Mouse (Mus musculus) gastrocnemius, adult 18-20 months (tissue): ENCODE data around the gene Serp2. TPM values are rescaled to one million over a fixed set of nuclear protein-coding genes. Genes with fewer than 3 reads are reported as not detected.

Experiments
- DNase-seq: peaks from one replicate; pipeline ENCODE4 v3.0.0; 2021; ENCODE audit warnings: low spot score
- long read RNA-seq, 2 experiments: library from polyadenylated mRNA; stranded (forward); transcript quantifications; one replicate each; pipeline ENCODE4 v2.0.0; 2021
- total RNA-seq, 2 experiments: library from RNA; stranded (reverse); gene quantifications; 2 replicates each; pipeline ENCODE4 v1.2.3; 2021

Serp2 gene
- under 1 TPM in 1 of 2 experiments, not detected in 1; 0.45 TPM for total RNA-seq
- long read RNA-seq, experiment 1, result 0 reads
- long read RNA-seq, experiment 2, result 0 reads

- no peak for DNase-seq
Measured at GRCm38 (mm10) chr14:76556852-76557208, at the start of gene Serp2. Gene Serp2, minus strand, starts transcription at chr14:76556889.

- no peak for DNase-seq
Measured at GRCm38 (mm10) chr14:76605931-76606534, 49.3 kb upstream of the Serp2 start.

DNA sequence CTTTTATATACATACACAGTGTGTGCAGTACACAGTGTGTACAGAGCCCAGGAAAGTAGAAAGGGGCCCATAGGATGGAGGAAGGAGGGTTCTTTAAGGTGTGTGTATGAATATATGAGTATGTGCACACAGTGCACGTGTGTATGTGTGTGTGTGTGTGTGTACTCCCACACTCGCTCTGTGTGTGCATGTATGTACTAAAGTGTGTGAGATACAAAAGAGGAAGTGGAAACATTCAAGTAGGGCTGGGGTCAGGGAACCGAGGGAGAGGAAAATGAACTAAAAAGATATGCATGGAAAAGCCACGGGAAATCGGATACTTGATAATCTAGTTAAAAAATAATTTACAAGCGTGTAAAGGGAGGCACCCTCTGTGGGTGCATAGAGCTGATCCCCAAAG, 47.3 kb upstream of the Serp2 start:
- no peak for DNase-seq

DNA sequence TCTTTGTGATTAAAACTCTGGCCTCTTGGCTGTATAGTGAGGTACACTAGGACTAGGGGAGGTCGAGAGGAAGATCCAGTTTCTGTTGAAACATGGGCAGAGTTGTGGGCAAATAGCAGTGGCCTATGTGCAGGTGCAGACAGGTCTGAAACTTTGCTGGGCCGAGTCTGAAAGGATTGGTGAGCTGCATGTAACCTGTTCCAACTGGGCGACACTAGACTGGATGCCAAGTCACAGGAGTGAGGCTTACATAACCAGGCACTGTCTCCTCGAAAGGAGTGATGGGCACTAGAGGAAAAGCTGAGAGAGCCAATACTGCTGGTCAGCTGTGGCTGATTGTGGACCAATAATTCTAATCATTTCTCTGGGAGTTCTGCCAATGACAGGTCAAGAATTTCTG, 45.0 kb upstream of the Serp2 start:
- no peak for DNase-seq

GRCm38 (mm10) chr14:76600391-76600790, 43.7 kb upstream of the Serp2 start:
- no peak for DNase-seq

GRCm38 (mm10) chr14:76599706-76600105, 43.0 kb upstream of the Serp2 start:
- DNase-seq, result no peak

- DNase-seq, result no peak
Measured at GRCm38 (mm10) chr14:76598518-76599216, 42.0 kb upstream of the Serp2 start.

DNA sequence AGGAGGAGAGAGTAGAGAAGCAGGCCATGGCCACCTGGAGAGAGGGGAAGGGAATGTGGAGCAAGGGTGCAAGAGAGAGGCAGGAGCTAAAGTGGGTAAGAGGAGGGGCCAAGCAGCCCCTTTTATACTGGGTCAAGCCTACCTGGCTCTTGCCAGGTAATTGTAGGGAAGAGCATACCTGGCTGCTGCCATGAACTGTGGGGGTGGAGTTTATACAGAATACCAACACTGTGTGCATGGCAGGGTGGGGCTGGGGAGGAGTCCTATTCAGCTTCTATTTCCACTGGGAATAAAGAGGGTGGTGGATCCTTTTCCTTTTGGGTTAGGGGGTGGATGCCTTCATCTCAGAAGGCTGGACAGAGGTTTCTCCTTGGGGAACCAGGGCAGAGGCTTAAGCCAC, 41.1 kb upstream of the Serp2 start:
- DNase-seq, result no peak

GRCm38 (mm10) chr14:76595048-76595859, 38.6 kb upstream of the Serp2 start:
- no peak for DNase-seq

- DNase-seq, result no peak
Measured at GRCm38 (mm10) chr14:76594351-76594885, 37.7 kb upstream of the Serp2 start.

GRCm38 (mm10) chr14:76593630-76594193, 37.0 kb upstream of the Serp2 start:
- no peak for DNase-seq

DNA sequence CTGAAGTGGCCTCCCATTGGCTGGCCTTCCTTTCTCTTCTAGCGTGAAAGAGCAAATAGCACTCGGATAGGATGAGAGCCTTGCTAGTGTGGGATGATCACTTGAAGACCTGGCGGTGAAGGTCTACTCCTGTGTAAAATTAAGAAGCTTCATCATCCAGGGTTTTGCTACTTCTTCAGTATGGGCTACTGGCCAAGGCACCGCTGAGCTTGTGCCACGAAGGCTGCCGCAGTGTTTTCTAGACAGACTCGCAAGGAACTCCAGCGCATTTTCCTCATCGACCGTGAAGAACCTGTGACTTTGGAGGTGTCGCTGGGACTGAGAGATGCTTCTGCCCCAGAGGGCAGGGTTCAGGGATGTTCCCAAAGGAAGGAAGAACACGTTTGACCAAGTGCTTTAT, 36.0 kb upstream of the Serp2 start:
- DNase-seq, result no peak

DNA sequence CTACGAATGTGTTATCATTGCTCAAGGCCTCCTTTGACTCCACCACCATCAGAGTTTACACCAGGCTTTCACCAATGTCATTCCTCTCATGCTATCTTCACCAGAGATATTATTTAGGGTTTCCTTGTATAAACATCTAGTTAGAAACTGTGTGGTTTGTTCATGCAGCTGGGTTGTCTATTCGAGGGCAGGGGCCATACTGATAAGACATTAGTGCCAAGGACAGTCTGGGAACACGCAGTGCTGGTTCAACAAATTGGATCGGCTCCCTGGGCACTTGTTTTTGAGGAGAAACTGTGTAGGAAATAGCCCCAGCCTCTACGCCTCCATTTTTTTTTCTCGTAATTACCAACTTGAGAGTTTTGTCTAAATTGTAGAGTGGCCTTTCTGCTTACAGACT, 35.4 kb upstream of the Serp2 start:
- no peak for DNase-seq

GRCm38 (mm10) chr14:76590134-76590533, 33.4 kb upstream of the Serp2 start:
- no peak for DNase-seq

- DNase-seq, result no peak
Measured at GRCm38 (mm10) chr14:76589671-76590070, 33.0 kb upstream of the Serp2 start.

GRCm38 (mm10) chr14:76585831-76586405, 29.2 kb upstream of the Serp2 start:
- no peak for DNase-seq

DNA sequence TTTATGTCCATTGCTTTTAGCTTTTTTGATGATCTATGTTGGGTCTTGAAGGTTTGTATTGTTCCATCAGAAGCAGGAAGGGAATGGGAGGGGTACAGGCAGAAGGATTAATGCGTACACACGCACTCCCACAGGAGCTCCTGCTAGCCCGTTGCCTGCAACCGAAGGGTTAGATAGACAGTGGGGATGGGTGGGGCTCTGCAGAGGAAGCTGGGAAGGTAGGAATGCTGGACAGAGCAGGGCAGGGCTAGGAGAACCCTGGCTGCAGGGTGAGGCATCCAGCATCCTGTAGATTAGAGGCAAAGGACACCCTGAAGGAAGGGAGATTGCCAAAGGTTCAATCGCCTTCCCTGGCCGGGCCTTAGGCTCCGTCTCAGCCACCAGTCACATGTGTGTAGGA, 27.3 kb upstream of the Serp2 start:
- DNase-seq, result no peak

DNA sequence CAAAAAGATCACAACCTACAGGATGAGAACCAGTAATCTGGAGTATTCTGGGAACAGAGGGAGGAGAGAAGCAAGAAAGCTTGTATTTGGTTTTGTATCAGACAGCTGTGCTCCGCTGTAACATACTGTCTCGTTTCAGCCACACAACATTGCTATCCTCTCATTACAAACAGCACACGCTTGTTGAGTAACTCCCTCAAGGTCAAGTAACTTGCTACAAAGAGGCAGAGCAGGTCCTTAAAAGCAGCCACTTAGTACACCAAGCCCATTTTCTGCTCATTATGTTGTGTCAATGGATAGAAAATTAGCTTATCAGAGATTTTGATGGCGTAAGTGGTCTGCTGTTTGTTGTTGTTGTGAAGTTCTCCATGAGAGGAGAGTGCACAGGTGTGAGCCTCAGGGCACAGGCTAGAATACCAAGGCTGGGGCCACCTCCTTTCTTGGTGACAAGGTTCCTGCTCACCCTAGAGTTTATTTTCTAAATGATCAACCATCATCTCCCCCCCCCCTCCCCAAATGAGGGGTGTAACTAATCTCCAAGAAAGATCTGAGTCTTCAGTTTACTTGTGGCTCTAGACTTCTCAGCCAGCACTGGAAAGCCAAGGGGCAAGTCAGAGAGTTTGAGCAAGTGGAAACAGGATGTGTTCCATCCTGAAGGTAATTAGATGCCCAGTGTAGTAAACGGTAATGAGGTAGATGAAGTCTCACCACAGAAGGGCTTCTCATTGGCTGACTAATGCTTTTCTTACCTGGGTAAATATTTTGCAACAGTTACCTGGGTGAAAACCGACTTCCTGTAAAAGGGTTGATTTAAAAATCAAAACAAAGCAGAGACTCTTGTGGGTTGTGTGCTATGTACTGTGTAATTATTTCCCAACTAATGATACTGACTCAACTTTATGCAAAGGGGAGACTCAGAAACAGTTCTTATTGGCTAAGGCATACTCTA, 25.6 kb upstream of the Serp2 start:
- DNase-seq, result no peak

DNA sequence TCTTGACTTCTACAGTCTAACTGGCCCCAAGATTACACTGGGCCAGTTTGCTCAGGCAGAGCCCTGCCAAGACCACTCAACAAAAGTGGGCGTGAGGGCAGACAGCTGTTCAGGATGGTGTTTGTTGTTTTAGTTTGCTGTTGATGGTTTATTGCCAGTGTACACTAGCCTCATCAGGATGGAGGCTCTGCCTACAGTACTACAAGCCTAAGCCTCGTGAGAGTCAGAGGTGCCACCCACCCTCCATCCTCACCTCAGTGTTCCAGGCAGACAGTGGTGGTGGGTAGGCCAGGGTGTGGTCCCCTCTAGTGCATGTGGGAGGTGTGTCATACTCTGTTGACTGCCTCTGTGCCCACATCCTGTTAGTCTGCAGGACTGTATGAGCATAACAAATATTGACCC, 23.0 kb upstream of the Serp2 start:
- no peak for DNase-seq

DNA sequence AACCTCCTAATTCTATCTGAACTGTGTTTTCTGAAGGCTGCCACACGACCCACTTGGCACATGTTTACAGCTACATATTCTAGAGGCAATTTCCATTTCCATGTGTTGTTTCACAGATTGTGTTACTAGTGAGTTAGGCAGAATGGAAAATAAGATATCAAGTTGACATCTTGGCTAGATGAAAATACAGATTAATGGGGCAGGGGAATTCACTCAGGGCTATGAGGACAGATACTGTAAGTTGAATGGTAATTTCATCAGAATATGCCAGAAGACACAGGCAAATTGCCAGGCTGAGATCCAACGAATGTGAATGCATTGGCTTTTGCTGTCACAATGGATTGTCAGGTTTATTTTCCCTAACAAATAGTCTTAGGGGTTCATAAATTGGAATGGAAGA, 21.2 kb upstream of the Serp2 start:
- no peak for DNase-seq
